Mouse (Mus musculus): ENCODE measurements around the gene Glod4.

GRCm38 (mm10) chr11:76272440-76272839 is 28.9 kb upstream of the Glod4 start:
- TF ChIP-seq POLR2A (IDR thresholded peaks at IDR 0.05; ENCODE audit: insufficient read length, low read depth) (no peak), MAX (IDR thresholded peaks at IDR 0.05; ENCODE audit: low read depth) (no peak), E2F4 (IDR thresholded peaks at IDR 0.05; ENCODE audit: insufficient read depth) (no peak), TCF3 (IDR thresholded peaks at IDR 0.05; ENCODE audit: insufficient read length, low read depth) (no peak), USF1 (IDR thresholded peaks at IDR 0.05; ENCODE audit: low read depth) (no peak), POLR2AphosphoS2 (IDR thresholded peaks at IDR 0.05; ENCODE audit: insufficient read length, low read depth) (no peak), MYOD1 (IDR thresholded peaks at IDR 0.05; ENCODE audit: control insufficient read depth in 1 of 3, insufficient read length in 2 of 3, low read depth in 2 of 3) (no peak), MYOG (IDR thresholded peaks at IDR 0.05; ENCODE audit: control insufficient read depth in 1 of 3, insufficient read depth in 1 of 3, insufficient read length in 2 of 3, low read depth in 2 of 3) (no peak), CEBPB (IDR thresholded peaks at IDR 0.05; ENCODE audit: insufficient read depth, poor library complexity, severe bottlenecking) (no peak), TCF12 (IDR thresholded peaks at IDR 0.05; ENCODE audit: insufficient read depth, poor library complexity, severe bottlenecking) (no peak)

Data from myocyte (in vitro differentiated cells).